Comparison of ENCODE assay signal across 19 mouse cellular contexts in genomic region chr2:50738936-50739598, GRCm38 (mm10).
DNase-seq lines count a peak whose midpoint lies in the region; ATAC-seq and TF ChIP-seq lines count a peak whose summit lies in the region.
"Had no signal": no experiment of that assay in that cellular context is flagged by ENCODE, and none has a peak within 500 bp of the region (broad histone marks: within the 10 kb centered on the region; RNA-seq: fewer than 3 reads in every experiment).

No protein-coding gene starts in this region.

- ATAC-seq in forebrain, postnatal 0 days = no peak
- peak; percentile 54; the same call in 1 of the 2 replicates for ATAC-seq in neural tube, embryonic 11.5 days (ENCODE audit: insufficient read depth, low FRiP score, low TSS enrichment)
- ATAC-seq in neural tube, embryonic 15.5 days (ENCODE audit: low FRiP score) = no peak
- peak; percentile 45; the same call in 1 of the 2 replicates for ATAC-seq in midbrain, embryonic 12.5 days (ENCODE audit: low FRiP score, low read depth)
- no peak for ATAC-seq in erythroid progenitor cell, adult 5-6 weeks (replicated peaks; ENCODE audit: low FRiP score, poor library complexity, severe bottlenecking)
- ATAC-seq: CD4-positive, CD25-positive, alpha-beta regulatory T cell, adult 4 months had no signal

- H3K4me2 ChIP-seq in forebrain, postnatal 0 days (ENCODE audit: low read depth) = no peak overlapping the region
- no peak overlapping the region for H3K4me2 ChIP-seq in neural tube, embryonic 11.5 days (ENCODE audit: low read depth)
- no peak overlapping the region for H3K4me2 ChIP-seq in neural tube, embryonic 15.5 days
- H3K4me2 ChIP-seq in midbrain, embryonic 12.5 days (replicated peaks) = no peak overlapping the region
- H3K4me2 ChIP-seq: liver, embryonic 11.5 days had no signal

- H3K4me1 ChIP-seq in forebrain, embryonic 10.5 days = peaks cover 18% of the 10 kb centered on the region
- H3K4me1 ChIP-seq in forebrain, postnatal 0 days (ENCODE audit: insufficient read depth) = 0 out of 2 replicates have a peak, but pooled peaks cover 4% of the 10 kb centered on the region
- peaks cover 3% of the 10 kb centered on the region; the same call in 1 of the 2 replicates for H3K4me1 ChIP-seq in neural tube, embryonic 11.5 days (ENCODE audit: control insufficient read depth, insufficient read depth, low read length)
- peaks cover 13% of the 10 kb centered on the region for H3K4me1 ChIP-seq in neural tube, embryonic 15.5 days
- H3K4me1 ChIP-seq in midbrain, embryonic 12.5 days = peaks cover 24% of the 10 kb centered on the region

- no peak for DNase-seq in forebrain, embryonic 10.5 days (ENCODE audit: extremely low spot score, low spot score)
- no peak for DNase-seq in forebrain, postnatal 0 days
- no peak for DNase-seq in neural tube, embryonic 11.5 days (ENCODE audit: low spot score)
- DNase-seq in gastrocnemius, adult 2 months = no peak
- DNase-seq in gastrocnemius, postnatal 36 days = no peak
- DNase-seq: adrenal gland, postnatal 36 days; cerebellum, adult 2 months; cerebellum, postnatal 36 days; gastrocnemius, postnatal 14 days; kidney, adult 11 months; lung, adult 18-20 months; lung, postnatal 14 days; thymus, postnatal 14 days had no signal

- no peak for TF ChIP-seq CTCF in forebrain, postnatal 0 days (IDR thresholded peaks at IDR 0.05; ENCODE audit: low read depth)
- TF ChIP-seq CTCF in gastrocnemius, adult 2 months (IDR thresholded peaks at IDR 0.05) = no peak

- 73% methylated on average over 8 of the region's 8 CpGs for WGBS in forebrain, embryonic 10.5 days
- WGBS in forebrain, postnatal 0 days = 51% methylated on average over 8 of the region's 8 CpGs
- 46% methylated on average over 8 of the region's 8 CpGs for WGBS in neural tube, embryonic 11.5 days
- 29% methylated on average over 8 of the region's 8 CpGs for WGBS in neural tube, embryonic 15.5 days
- 57% methylated on average over 8 of the region's 8 CpGs for WGBS in midbrain, embryonic 12.5 days

- H3K9me3 ChIP-seq in forebrain, embryonic 10.5 days = no peaks in the 10 kb centered on the region
- no peaks in the 10 kb centered on the region for H3K9me3 ChIP-seq in forebrain, postnatal 0 days (ENCODE audit: low read length)
- H3K9me3 ChIP-seq in neural tube, embryonic 11.5 days (ENCODE audit: control insufficient read depth, low read length) = no peaks in the 10 kb centered on the region
- no peaks in the 10 kb centered on the region for H3K9me3 ChIP-seq in neural tube, embryonic 15.5 days (replicated peaks)
- H3K9me3 ChIP-seq in midbrain, embryonic 12.5 days = no peaks in the 10 kb centered on the region
- H3K9me3 ChIP-seq: embryonic facial prominence, embryonic 10.5 days had no signal

- intact Hi-C loops in gastrocnemius, adult 2 months (cut with DNase I) = no loop called here
- intact Hi-C loops in gastrocnemius, postnatal 36 days (cut with DNase I) = no loop called here

- no peak overlapping the region for H3K4me3 ChIP-seq in forebrain, embryonic 10.5 days
- no peak overlapping the region for H3K4me3 ChIP-seq in forebrain, postnatal 0 days (ENCODE audit: low read depth, low read length)
- no peak overlapping the region for H3K4me3 ChIP-seq in neural tube, embryonic 11.5 days (ENCODE audit: low read depth, low read length)
- H3K4me3 ChIP-seq in neural tube, embryonic 15.5 days (replicated peaks) = no peak overlapping the region
- H3K4me3 ChIP-seq in midbrain, embryonic 12.5 days = no peak overlapping the region
- H3K4me3 ChIP-seq in gastrocnemius, adult 2 months = no peak overlapping the region
- H3K4me3 ChIP-seq: embryonic facial prominence, embryonic 10.5 days had no signal

- no peaks in the 10 kb centered on the region for H3K27me3 ChIP-seq in forebrain, embryonic 10.5 days (ENCODE audit: poor library complexity, severe bottlenecking)
- H3K27me3 ChIP-seq in forebrain, postnatal 0 days (ENCODE audit: insufficient read depth, low read length) = no peaks in the 10 kb centered on the region
- no peaks in the 10 kb centered on the region for H3K27me3 ChIP-seq in neural tube, embryonic 11.5 days (ENCODE audit: control insufficient read depth, insufficient read depth, low read length)
- no peaks in the 10 kb centered on the region for H3K27me3 ChIP-seq in neural tube, embryonic 15.5 days (replicated peaks)
- H3K27me3 ChIP-seq in midbrain, embryonic 12.5 days = no peaks in the 10 kb centered on the region

- 0 out of 2 replicates have a peak overlapping the region, but pooled peaks have one; percentile 1 for H3K27ac ChIP-seq in forebrain, embryonic 10.5 days
- H3K27ac ChIP-seq in forebrain, postnatal 0 days (ENCODE audit: low read depth, low read length) = no peak overlapping the region
- H3K27ac ChIP-seq in neural tube, embryonic 11.5 days (ENCODE audit: low read depth, low read length) = peak overlapping the region; percentile 30; the same call in 1 of the 2 replicates
- H3K27ac ChIP-seq in neural tube, embryonic 15.5 days (replicated peaks) = no peak overlapping the region
- H3K27ac ChIP-seq in midbrain, embryonic 12.5 days (replicated peaks) = peak overlapping the region; percentile 67
- H3K27ac ChIP-seq in gastrocnemius, adult 2 months = no peak overlapping the region
- H3K27ac ChIP-seq: embryonic facial prominence, embryonic 10.5 days had no signal

- H3K36me3 ChIP-seq in forebrain, embryonic 10.5 days (replicated peaks) = no peaks in the 10 kb centered on the region
- no peaks in the 10 kb centered on the region for H3K36me3 ChIP-seq in forebrain, postnatal 0 days (ENCODE audit: insufficient read depth)
- no peaks in the 10 kb centered on the region for H3K36me3 ChIP-seq in neural tube, embryonic 11.5 days (ENCODE audit: control insufficient read depth, insufficient read depth, low read length)
- no peaks in the 10 kb centered on the region for H3K36me3 ChIP-seq in neural tube, embryonic 15.5 days
- H3K36me3 ChIP-seq in midbrain, embryonic 12.5 days = no peaks in the 10 kb centered on the region
- H3K36me3 ChIP-seq: embryonic facial prominence, embryonic 10.5 days had no signal

- no peak overlapping the region for H3K9ac ChIP-seq in forebrain, postnatal 0 days
- no peak overlapping the region for H3K9ac ChIP-seq in neural tube, embryonic 11.5 days (ENCODE audit: low read length)
- no peak overlapping the region for H3K9ac ChIP-seq in neural tube, embryonic 15.5 days (replicated peaks)
- no peak overlapping the region for H3K9ac ChIP-seq in midbrain, embryonic 12.5 days (replicated peaks)

Comparison
In these comparisons a context has a peak if more than half of its experiments do, and no peak if none do; other contexts are left out.
1. H3K27ac ChIP-seq: peak in forebrain, embryonic 10.5 days (single experiment), neural tube, embryonic 11.5 days (single experiment) and midbrain, embryonic 12.5 days (single experiment); none in forebrain, postnatal 0 days (single experiment), neural tube, embryonic 15.5 days (single experiment) and gastrocnemius, adult 2 months (single experiment).
2. ATAC-seq: peak in neural tube, embryonic 11.5 days (single experiment) and midbrain, embryonic 12.5 days (single experiment); none in forebrain, postnatal 0 days (single experiment), neural tube, embryonic 15.5 days (single experiment) and erythroid progenitor cell, adult 5-6 weeks (single experiment).